In the genomic region with DNA sequence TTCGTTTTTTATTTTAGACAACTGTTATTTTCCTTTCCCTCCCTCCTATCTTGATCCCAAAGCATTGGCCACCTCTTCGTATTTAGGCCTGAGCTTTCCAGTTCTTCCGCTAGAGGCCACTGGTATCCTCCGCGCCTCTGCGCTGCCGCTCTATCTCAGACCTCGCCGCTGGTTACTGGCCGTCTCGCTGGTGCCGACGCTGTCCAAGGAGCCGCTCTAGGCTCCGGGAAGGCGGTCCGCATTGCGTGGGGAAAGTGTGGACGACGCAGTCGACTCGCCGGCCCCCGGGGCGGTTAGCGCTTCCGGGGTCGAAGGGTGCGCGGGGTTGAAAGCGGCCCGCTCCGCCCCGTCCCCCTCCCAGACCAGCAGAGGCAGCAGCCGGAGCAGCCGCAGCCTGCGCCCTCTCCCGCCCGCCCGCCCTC, we compare ENCODE assay signal across 8 mouse cellular contexts. TPM values are rescaled to one million over a fixed set of nuclear protein-coding genes. Genes with fewer than 3 reads are reported as not detected.
DNase-seq lines count a peak whose midpoint lies in the region; ATAC-seq lines count a peak whose summit lies in the region.

A gene (plus strand): TSS at position 357 of the 422 bp plus-strand sequence.

- peak within 1 kb of the TSS; percentile 95 for H3K4me3 ChIP-seq in lung, embryonic 16.5 days (ENCODE audit: low read length)

- no peaks in the 10 kb centered on the region for H3K27me3 ChIP-seq in lung, embryonic 16.5 days (ENCODE audit: control insufficient read depth, insufficient read depth, low read depth, low read length)

- ATAC-seq in hematopoietic stem cell, adult 5-6 weeks (replicated peaks in 1 of 2; ENCODE audit: insufficient read depth in 1 of 2, low FRiP score in 2 of 2, low TSS enrichment in 1 of 2, low read depth in 1 of 2, poor library complexity in 2 of 2, severe bottlenecking in 2 of 2), result peak; percentile 98
- peak; percentile 100 for ATAC-seq in lung, embryonic 16.5 days (ENCODE audit: low read depth)

- DNase-seq in MEL-GATA-1-ER (ENCODE audit: extremely low read depth, low read depth), result peak; percentile 97
- DNase-seq in cerebellum, adult 8-10 months, result peak; percentile 94
- DNase-seq in forelimb bud, embryonic 11.5 days (ENCODE audit: low read depth, low spot score), result peak; percentile 98
- DNase-seq in layer of hippocampus, adult 9-10 months (ENCODE audit: low spot score), result peak; percentile 84
- DNase-seq in ovary, postnatal 10 days (ENCODE audit: low spot score), result peak; percentile 81
- peak; percentile 94 to 97 for DNase-seq in thymus, postnatal 10 days (ENCODE audit: low spot score in 2 of 2)

- WGBS in lung, embryonic 16.5 days, result under 1% methylated on average over 30 of the region's 40 CpGs

- H3K4me1 ChIP-seq in lung, embryonic 16.5 days (replicated peaks; ENCODE audit: control insufficient read depth, insufficient read depth, low read length), result peaks cover 5% of the 10 kb centered on the region

- peak within 1 kb of the TSS; percentile 61 for H3K4me2 ChIP-seq in lung, embryonic 16.5 days (ENCODE audit: low read depth, low read length)

- no peaks in the 10 kb centered on the region for H3K9me3 ChIP-seq in lung, embryonic 16.5 days (ENCODE audit: control insufficient read depth, low read length)

- peak within 1 kb of the TSS; percentile 99 for H3K9ac ChIP-seq in lung, embryonic 16.5 days (ENCODE audit: low read length)

- peak within 1 kb of the TSS; percentile 99 for H3K27ac ChIP-seq in lung, embryonic 16.5 days (ENCODE audit: low read length)

- peaks cover 12% of the 10 kb centered on the region for H3K36me3 ChIP-seq in lung, embryonic 16.5 days (ENCODE audit: control insufficient read depth, insufficient read depth, low read length)

RNA-seq across cellular contexts. Expression of the gene that starts here (rescaled TPM):
- total RNA-seq in hematopoietic stem cell, adult 5-6 weeks (2017), result 228 and 317 TPM in 2 replicates
- polyA plus RNA-seq in lung, embryonic 16.5 days (2015; fragmentation: Nextera tagmentation; extraction: Ambion mirVana), result 199 and 204 TPM in 2 replicates

Comparison
In these comparisons a context has a peak if more than half of its experiments do, and no peak if none do; other contexts are left out.
1. Peak in every context shown above with its lines: DNase-seq, ATAC-seq, H3K4me3 ChIP-seq and H3K27ac ChIP-seq.